ENCODE assay signal across 8 mouse cellular contexts in genomic region chr17:64916657-64917056, GRCm38 (mm10).
DNase-seq lines count a peak whose midpoint lies in the region; ATAC-seq and TF ChIP-seq lines count a peak whose summit lies in the region.

No protein-coding gene starts in this region.

- no peak overlapping the region for H3K4me3 ChIP-seq in embryonic facial prominence, embryonic 14.5 days (ENCODE audit: low read depth, low read length)
- H3K4me3 ChIP-seq in limb, embryonic 14.5 days (replicated peaks; ENCODE audit: low read length) = no peak overlapping the region
- no peak overlapping the region for H3K4me3 ChIP-seq in hindbrain, embryonic 11.5 days (ENCODE audit: low read depth, low read length)

- WGBS in embryonic facial prominence, embryonic 14.5 days = 53% methylated on average over 6 of the region's 6 CpGs
- WGBS in limb, embryonic 14.5 days = 51% methylated on average over 6 of the region's 6 CpGs
- WGBS in hindbrain, embryonic 11.5 days = 68% methylated on average over 6 of the region's 6 CpGs

- no peaks in the 10 kb centered on the region for H3K36me3 ChIP-seq in embryonic facial prominence, embryonic 14.5 days (ENCODE audit: control insufficient read depth, insufficient read depth, low read length)
- no peaks in the 10 kb centered on the region for H3K36me3 ChIP-seq in limb, embryonic 14.5 days (ENCODE audit: control insufficient read depth, insufficient read depth, low read length)
- H3K36me3 ChIP-seq in hindbrain, embryonic 11.5 days (ENCODE audit: control insufficient read depth, insufficient read depth, low read length) = no peaks in the 10 kb centered on the region

- H3K9ac ChIP-seq in embryonic facial prominence, embryonic 14.5 days (ENCODE audit: low read depth, low read length) = no peak overlapping the region
- H3K9ac ChIP-seq in limb, embryonic 14.5 days (ENCODE audit: low read depth, low read length, severe bottlenecking) = no peak overlapping the region
- H3K9ac ChIP-seq in hindbrain, embryonic 11.5 days (ENCODE audit: low read depth, low read length) = no peak overlapping the region

- no peak for TF ChIP-seq POLR2A in limb, embryonic 14.5 days (IDR thresholded peaks at IDR 0.05; ENCODE audit: borderline replicate concordance, extremely low read depth, insufficient read depth, insufficient read length)

- H3K4me2 ChIP-seq in embryonic facial prominence, embryonic 14.5 days (ENCODE audit: low read depth, low read length) = no peak overlapping the region
- H3K4me2 ChIP-seq in limb, embryonic 14.5 days (replicated peaks; ENCODE audit: low read depth, low read length, severe bottlenecking) = no peak overlapping the region
- no peak overlapping the region for H3K4me2 ChIP-seq in hindbrain, embryonic 11.5 days (replicated peaks; ENCODE audit: low read depth, low read length)

- H3K9me3 ChIP-seq in embryonic facial prominence, embryonic 14.5 days (ENCODE audit: control insufficient read depth, low read length) = peaks cover 3% of the 10 kb centered on the region; the same call in 1 of the 2 replicates
- H3K9me3 ChIP-seq in limb, embryonic 14.5 days (ENCODE audit: control insufficient read depth, low read length) = no peaks in the 10 kb centered on the region
- no peaks in the 10 kb centered on the region for H3K9me3 ChIP-seq in hindbrain, embryonic 11.5 days (ENCODE audit: control insufficient read depth, low read length)

- no peak for ATAC-seq in embryonic facial prominence, embryonic 14.5 days (ENCODE audit: low read depth)
- no peak for ATAC-seq in limb, embryonic 14.5 days (ENCODE audit: low FRiP score, low read depth)
- no peak for ATAC-seq in hindbrain, embryonic 11.5 days (ENCODE audit: low FRiP score)
- no peak for ATAC-seq in granulocyte monocyte progenitor cell, adult 5-6 weeks (replicated peaks; ENCODE audit: poor library complexity, severe bottlenecking)

- peak; percentile 19 for DNase-seq in kidney, postnatal 10 days
- DNase-seq in kidney, adult 9 months = no peak
- peak; percentile 37 for DNase-seq in NIH3T3 (ENCODE audit: low read depth)
- DNase-seq in embryonic facial prominence, embryonic 14.5 days (ENCODE audit: low spot score) = peak; percentile 77
- peak; percentile 70 for DNase-seq in limb, embryonic 14.5 days (ENCODE audit: low spot score)
- no peak for DNase-seq in cerebellum, adult 11 months
- DNase-seq in hindbrain, embryonic 11.5 days (ENCODE audit: low spot score) = no peak

- H3K4me1 ChIP-seq in embryonic facial prominence, embryonic 14.5 days (ENCODE audit: control insufficient read depth, insufficient read depth, low read length) = peaks cover 17% of the 10 kb centered on the region
- peaks cover 27% of the 10 kb centered on the region for H3K4me1 ChIP-seq in limb, embryonic 14.5 days (ENCODE audit: control insufficient read depth, insufficient read depth, low read length)
- H3K4me1 ChIP-seq in hindbrain, embryonic 11.5 days (replicated peaks; ENCODE audit: control insufficient read depth, insufficient read depth, low read length) = no peaks in the 10 kb centered on the region; the same call in 1 of the 2 replicates

- peak overlapping the region; percentile 4; the same call in 1 of the 2 replicates for H3K27ac ChIP-seq in embryonic facial prominence, embryonic 14.5 days (replicated peaks; ENCODE audit: low read depth, low read length)
- no peak overlapping the region for H3K27ac ChIP-seq in limb, embryonic 14.5 days (replicated peaks; ENCODE audit: low read depth, low read length)
- no peak overlapping the region for H3K27ac ChIP-seq in hindbrain, embryonic 11.5 days (ENCODE audit: low read depth, low read length)

- no peaks in the 10 kb centered on the region for H3K27me3 ChIP-seq in embryonic facial prominence, embryonic 14.5 days (replicated peaks; ENCODE audit: control insufficient read depth, insufficient read depth, low read length)
- no peaks in the 10 kb centered on the region for H3K27me3 ChIP-seq in limb, embryonic 14.5 days (ENCODE audit: control insufficient read depth, insufficient read depth, low read length)
- no peaks in the 10 kb centered on the region for H3K27me3 ChIP-seq in hindbrain, embryonic 11.5 days (ENCODE audit: control insufficient read depth, insufficient read depth, low read length)

Comparison
In these comparisons a context has a peak if more than half of its experiments do, and no peak if none do; other contexts are left out.
1. DNase-seq: peak in kidney, postnatal 10 days (single experiment), NIH3T3 (single experiment), embryonic facial prominence, embryonic 14.5 days (single experiment) and limb, embryonic 14.5 days (single experiment); none in kidney, adult 9 months (single experiment), cerebellum, adult 11 months (single experiment) and hindbrain, embryonic 11.5 days (single experiment).